Mouse (Mus musculus): ENCODE measurements at regions not wholly inside any gene's neighbourhood (a gene's known extent, or its start where the extent isn't known, plus 50 kb on each side); places are given as distances from the start of the nearest gene placed in this dataset.

GRCm38 (mm10) chr2:74178106-74178505 is 267.0 kb upstream of the Atp5g3 start:
- no peaks in the 10 kb centered on the region for H3K9me3 ChIP-seq
- no peak for ATAC-seq (ENCODE audit: extremely low read depth, insufficient number of reproducible peaks, low FRiP score, low TSS enrichment)
- 86% methylated on average over 1 of the region's 1 CpGs for WGBS
- no peak overlapping the region for H3K4me3 ChIP-seq
- H3K4me1 ChIP-seq = no peaks in the 10 kb centered on the region
- no peaks in the 10 kb centered on the region for H3K36me3 ChIP-seq
- no peak overlapping the region for H3K4me2 ChIP-seq
- H3K27me3 ChIP-seq (replicated peaks) = no peaks in the 10 kb centered on the region
- H3K9ac ChIP-seq = no peak overlapping the region
- H3K27ac ChIP-seq (replicated peaks) = no peak overlapping the region

- H3K9ac ChIP-seq = no peak overlapping the region
- H3K4me3 ChIP-seq = no peak overlapping the region
- H3K9me3 ChIP-seq = no peaks in the 10 kb centered on the region
- no peak overlapping the region for H3K27ac ChIP-seq (replicated peaks)
- WGBS = 65% methylated on average over 16 of the region's 16 CpGs
- no peaks in the 10 kb centered on the region for H3K27me3 ChIP-seq (replicated peaks)
- H3K4me1 ChIP-seq = no peaks in the 10 kb centered on the region
- no peaks in the 10 kb centered on the region for H3K36me3 ChIP-seq
- ATAC-seq (ENCODE audit: extremely low read depth, insufficient number of reproducible peaks, low FRiP score, low TSS enrichment) = no peak
- H3K4me2 ChIP-seq = no peak overlapping the region
Measured at GRCm38 (mm10) chr2:74168776-74169570, 257.8 kb upstream of the Atp5g3 start.

- Histone ChIP-seq H3K4me3 (no peak overlapping the region), H3K4me1 (no peaks in the 10 kb centered on the region), H3K36me3 (no peaks in the 10 kb centered on the region), H3K9me3 (no peaks in the 10 kb centered on the region), H3K27me3 (replicated peaks) (no peaks in the 10 kb centered on the region), H3K4me2 (no peak overlapping the region), H3K27ac (replicated peaks) (no peak overlapping the region), H3K9ac (no peak overlapping the region)
- no peak for ATAC-seq (ENCODE audit: extremely low read depth, insufficient number of reproducible peaks, low FRiP score, low TSS enrichment)
- 83% methylated on average over 17 of the region's 17 CpGs for WGBS
Measured at GRCm38 (mm10) chr2:74168307-74168706, 257.2 kb upstream of the Atp5g3 start.

GRCm38 (mm10) chr2:74154062-74154461 is 242.9 kb upstream of the Atp5g3 start:
- Histone ChIP-seq H3K36me3 (no peaks in the 10 kb centered on the region), H3K9me3 (no peaks in the 10 kb centered on the region), H3K27ac (replicated peaks) (no peak overlapping the region), H3K4me2 (no peak overlapping the region), H3K27me3 (replicated peaks) (no peaks in the 10 kb centered on the region), H3K4me1 (peaks cover 13% of the 10 kb centered on the region), H3K4me3 (no peak overlapping the region), H3K9ac (no peak overlapping the region)
- WGBS = 78% methylated on average over 6 of the region's 6 CpGs
- ATAC-seq (ENCODE audit: extremely low read depth, insufficient number of reproducible peaks, low FRiP score, low TSS enrichment) = no peak

- Histone ChIP-seq H3K4me2 (no peak overlapping the region), H3K9ac (no peak overlapping the region), H3K9me3 (no peaks in the 10 kb centered on the region), H3K27me3 (replicated peaks) (no peaks in the 10 kb centered on the region), H3K4me3 (no peak overlapping the region), H3K36me3 (no peaks in the 10 kb centered on the region), H3K4me1 (peaks cover 13% of the 10 kb centered on the region), H3K27ac (replicated peaks) (no peak overlapping the region)
- 51% methylated on average over 5 of the region's 5 CpGs for WGBS
- no peak for ATAC-seq (ENCODE audit: extremely low read depth, insufficient number of reproducible peaks, low FRiP score, low TSS enrichment)
Measured at GRCm38 (mm10) chr2:74153247-74153850, 242.2 kb upstream of the Atp5g3 start.

- 70% methylated on average over 8 of the region's 8 CpGs for WGBS
- Histone ChIP-seq H3K27ac (replicated peaks) (no peak overlapping the region), H3K27me3 (replicated peaks) (no peaks in the 10 kb centered on the region), H3K9me3 (no peaks in the 10 kb centered on the region), H3K4me1 (peaks cover 13% of the 10 kb centered on the region), H3K4me3 (no peak overlapping the region), H3K36me3 (no peaks in the 10 kb centered on the region), H3K4me2 (no peak overlapping the region), H3K9ac (no peak overlapping the region)
- no peak for ATAC-seq (ENCODE audit: extremely low read depth, insufficient number of reproducible peaks, low FRiP score, low TSS enrichment)
Measured at GRCm38 (mm10) chr2:74152534-74153246, 241.6 kb upstream of the Atp5g3 start.

GRCm38 (mm10) chr2:74147193-74147592 is 236.1 kb upstream of the Atp5g3 start:
- no peak overlapping the region for H3K27ac ChIP-seq (replicated peaks)
- no peaks in the 10 kb centered on the region for H3K36me3 ChIP-seq
- H3K9ac ChIP-seq = no peak overlapping the region
- no peak for ATAC-seq (ENCODE audit: extremely low read depth, insufficient number of reproducible peaks, low FRiP score, low TSS enrichment)
- no peak overlapping the region for H3K4me3 ChIP-seq
- H3K27me3 ChIP-seq (replicated peaks) = no peaks in the 10 kb centered on the region
- no peak overlapping the region for H3K4me2 ChIP-seq
- H3K4me1 ChIP-seq = peaks cover 4% of the 10 kb centered on the region; the same call in 1 of the 2 replicates
- 73% methylated on average over 4 of the region's 4 CpGs for WGBS
- no peaks in the 10 kb centered on the region for H3K9me3 ChIP-seq

GRCm38 (mm10) chr2:74136624-74137003 is 225.5 kb upstream of the Atp5g3 start:
- Histone ChIP-seq H3K27ac (replicated peaks) (no peak overlapping the region), H3K4me3 (no peak overlapping the region), H3K9ac (no peak overlapping the region), H3K36me3 (no peaks in the 10 kb centered on the region), H3K9me3 (no peaks in the 10 kb centered on the region), H3K4me2 (peak overlapping the region; percentile 25; the same call in 1 of the 2 replicates), H3K4me1 (peaks cover 10% of the 10 kb centered on the region), H3K27me3 (replicated peaks) (peaks cover 14% of the 10 kb centered on the region; the same call in 1 of the 2 replicates)
- WGBS = 28% methylated on average over 9 of the region's 9 CpGs
- ATAC-seq (ENCODE audit: extremely low read depth, insufficient number of reproducible peaks, low FRiP score, low TSS enrichment) = no peak

- peaks cover 18% of the 10 kb centered on the region; the same call in 1 of the 2 replicates for H3K27me3 ChIP-seq (replicated peaks)
- 37% methylated on average over 15 of the region's 15 CpGs for WGBS
- H3K27ac ChIP-seq (replicated peaks) = no peak overlapping the region
- no peak overlapping the region for H3K9ac ChIP-seq
- H3K4me2 ChIP-seq = peak overlapping the region; percentile 25; the same call in 1 of the 2 replicates
- H3K36me3 ChIP-seq = no peaks in the 10 kb centered on the region
- H3K9me3 ChIP-seq = no peaks in the 10 kb centered on the region
- ATAC-seq (ENCODE audit: extremely low read depth, insufficient number of reproducible peaks, low FRiP score, low TSS enrichment) = no peak
- no peak overlapping the region for H3K4me3 ChIP-seq
- peaks cover 10% of the 10 kb centered on the region for H3K4me1 ChIP-seq
Measured at GRCm38 (mm10) chr2:74135963-74136623, 225.0 kb upstream of the Atp5g3 start.

- peaks cover 23% of the 10 kb centered on the region for H3K27me3 ChIP-seq (replicated peaks)
- no peak for ATAC-seq (ENCODE audit: extremely low read depth, insufficient number of reproducible peaks, low FRiP score, low TSS enrichment)
- H3K4me3 ChIP-seq = peak overlapping the region; percentile 48; the same call in 1 of the 2 replicates
- H3K4me1 ChIP-seq = peaks cover 21% of the 10 kb centered on the region
- H3K4me2 ChIP-seq = peak overlapping the region; percentile 82
- 24% methylated on average over 8 of the region's 8 CpGs for WGBS
- H3K9me3 ChIP-seq = no peaks in the 10 kb centered on the region
- H3K9ac ChIP-seq = no peak overlapping the region
- H3K36me3 ChIP-seq = no peaks in the 10 kb centered on the region
- H3K27ac ChIP-seq (replicated peaks) = no peak overlapping the region
Measured at GRCm38 (mm10) chr2:74130141-74130588, 219.0 kb upstream of the Atp5g3 start.
